Comparison of ENCODE assay signal across 9 mouse cellular contexts in genomic region chr11:109364881-109365280, GRCm38 (mm10). TPM values are rescaled to one million over a fixed set of nuclear protein-coding genes. Genes with fewer than 3 reads are reported as not detected.
A peak's percentile ranks its signal among the peaks of the same experiment; 100 is the strongest.
DNase-seq lines count a peak whose midpoint lies in the region; ATAC-seq and TF ChIP-seq lines count a peak whose summit lies in the region.
"Had no signal": no experiment of that assay in that cellular context is flagged by ENCODE, and none has a peak within 500 bp of the region (broad histone marks: within the 10 kb centered on the region; RNA-seq: fewer than 3 reads in every experiment).

No protein-coding gene starts in this region.

- DNase-seq in layer of hippocampus, adult 2 months (ENCODE audit: low spot score in 2 of 2): no peak
- DNase-seq in layer of hippocampus, adult 18-20 months (ENCODE audit: low spot score in 2 of 2): no peak
- no peak for DNase-seq in embryonic facial prominence, embryonic 11.5 days (ENCODE audit: low spot score)
- peak; percentile 17 to 35 for DNase-seq in natural killer cell, adult 2 months (ENCODE audit: low spot score in 2 of 2)
- no peak for DNase-seq in cerebellum, adult 8-10 months
- no peak for DNase-seq in kidney, adult 9 months

- no peaks in the 10 kb centered on the region for H3K9me3 ChIP-seq in embryonic facial prominence, embryonic 11.5 days (replicated peaks; ENCODE audit: control insufficient read depth, low read length)
- H3K9me3 ChIP-seq in hindbrain, embryonic 16.5 days (ENCODE audit: control insufficient read depth, low read length): no peaks in the 10 kb centered on the region

- no peaks in the 10 kb centered on the region for H3K27me3 ChIP-seq in embryonic facial prominence, embryonic 11.5 days (ENCODE audit: control insufficient read depth, insufficient read depth, low read length)
- no peaks in the 10 kb centered on the region for H3K27me3 ChIP-seq in hindbrain, embryonic 16.5 days (replicated peaks; ENCODE audit: control insufficient read depth, insufficient read depth, low read length)

- H3K4me2 ChIP-seq in embryonic facial prominence, embryonic 11.5 days (ENCODE audit: low read depth, low read length): no peak overlapping the region
- H3K4me2 ChIP-seq in hindbrain, embryonic 16.5 days (ENCODE audit: low read length): peak overlapping the region; percentile 70

- peak overlapping the region; percentile 93 for H3K27ac ChIP-seq in layer of hippocampus, adult 2 months
- H3K27ac ChIP-seq in embryonic facial prominence, embryonic 11.5 days (replicated peaks; ENCODE audit: low read depth, low read length): no peak overlapping the region
- no peak overlapping the region for H3K27ac ChIP-seq in hindbrain, embryonic 16.5 days (ENCODE audit: low read depth, low read length)

- no peaks in the 10 kb centered on the region for H3K4me1 ChIP-seq in embryonic facial prominence, embryonic 11.5 days (ENCODE audit: control insufficient read depth, insufficient read depth, low read length)
- H3K4me1 ChIP-seq in hindbrain, embryonic 16.5 days (ENCODE audit: control insufficient read depth, insufficient read depth, low read depth, low read length): peaks cover 52% of the 10 kb centered on the region

- no peak overlapping the region for H3K9ac ChIP-seq in embryonic facial prominence, embryonic 11.5 days (replicated peaks; ENCODE audit: low read length)
- peak overlapping the region; percentile 29; the same call in 1 of the 2 replicates for H3K9ac ChIP-seq in hindbrain, embryonic 16.5 days (ENCODE audit: low read depth, low read length)

- no peak for TF ChIP-seq CTCF in layer of hippocampus, adult 2 months (conservative IDR thresholded peaks at IDR 0.05)

- 76% methylated on average over 10 of the region's 10 CpGs for WGBS in embryonic facial prominence, embryonic 11.5 days
- WGBS in hindbrain, embryonic 16.5 days: 69% methylated on average over 10 of the region's 10 CpGs

- H3K4me3 ChIP-seq in layer of hippocampus, adult 2 months: peak overlapping the region; percentile 98
- H3K4me3 ChIP-seq in embryonic facial prominence, embryonic 11.5 days (ENCODE audit: low read depth, low read length): 0 out of 2 replicates have a peak overlapping the region, but pooled peaks have one; percentile 3
- peak overlapping the region; percentile 9 for H3K4me3 ChIP-seq in hindbrain, embryonic 16.5 days (ENCODE audit: low read length)

- no peaks in the 10 kb centered on the region; the same call in 1 of the 2 replicates for H3K36me3 ChIP-seq in embryonic facial prominence, embryonic 11.5 days (replicated peaks; ENCODE audit: control insufficient read depth, insufficient read depth, low read depth, low read length)
- peaks cover 5% of the 10 kb centered on the region for H3K36me3 ChIP-seq in hindbrain, embryonic 16.5 days (ENCODE audit: control insufficient read depth, insufficient read depth, low read length)

- ATAC-seq in embryonic facial prominence, embryonic 11.5 days (replicated peaks; ENCODE audit: insufficient number of reproducible peaks, low FRiP score, low TSS enrichment, low read depth): no peak
- ATAC-seq in hindbrain, embryonic 16.5 days: no peak
- ATAC-seq in erythroid progenitor cell, adult 5-6 weeks (replicated peaks; ENCODE audit: low FRiP score, poor library complexity, severe bottlenecking): no peak

RNA-seq across cellular contexts. Expression of gene Gna13, which starts 2.2 kb away (rescaled TPM):
- 10 to 100 TPM; 55.5 to 60.9 TPM for total RNA-seq in layer of hippocampus, adult 2 months (2021)
- 10 to 100 TPM; 55.5 to 59.9 TPM for total RNA-seq in layer of hippocampus, adult 18-20 months (2021)
- 20.8 and 20.9 TPM in 2 replicates for polyA plus RNA-seq in embryonic facial prominence, embryonic 11.5 days (2014; fragmentation: Nextera tagmentation; extraction: Ambion mirVana)
- 20.5 and 21.3 TPM in 2 replicates for polyA plus RNA-seq in hindbrain, embryonic 16.5 days (2015; fragmentation: Nextera tagmentation; extraction: Ambion mirVana)
- total RNA-seq in erythroid progenitor cell, adult 5-6 weeks (2015; ENCODE audit: low replicate concordance): 41.1 and 46.5 TPM in 2 replicates
- total RNA-seq in erythroid progenitor cell, adult 5-6 weeks (2017; ENCODE audit: low replicate concordance): 37.9 and 40.1 TPM in 2 replicates

RNA-seq across cellular contexts. Expression of gene 9930022D16Rik, which starts 48.8 kb away (rescaled TPM):
- not detected for total RNA-seq in layer of hippocampus, adult 2 months (2021)
- not detected for total RNA-seq in layer of hippocampus, adult 18-20 months (2021)
- polyA plus RNA-seq in embryonic facial prominence, embryonic 11.5 days (2014; fragmentation: Nextera tagmentation; extraction: Ambion mirVana): not detected in 2 replicates
- polyA plus RNA-seq in hindbrain, embryonic 16.5 days (2015; fragmentation: Nextera tagmentation; extraction: Ambion mirVana): 0.07 TPM in 1 of 2 replicates, not detected in the other
- total RNA-seq in erythroid progenitor cell, adult 5-6 weeks (2015; ENCODE audit: low replicate concordance): not detected in 2 replicates
- total RNA-seq in erythroid progenitor cell, adult 5-6 weeks (2017; ENCODE audit: low replicate concordance): not detected in 2 replicates
- polyA plus RNA-seq: large intestine, adult 2 months had no signal

Comparison
In these comparisons a context has a peak if more than half of its experiments do, and no peak if none do; other contexts are left out.
1. DNase-seq: peak in natural killer cell, adult 2 months (2 of 2); none in layer of hippocampus, adult 2 months (0 of 2), layer of hippocampus, adult 18-20 months (0 of 2), embryonic facial prominence, embryonic 11.5 days (single experiment), cerebellum, adult 8-10 months (single experiment) and kidney, adult 9 months (single experiment).
2. H3K4me3 ChIP-seq: peak in every context shown above with its lines; median percentile 98 in layer of hippocampus, adult 2 months; 9 in hindbrain, embryonic 16.5 days; 3 in embryonic facial prominence, embryonic 11.5 days.